Mouse (Mus musculus): ENCODE measurements around the gene Gm45521.

DNA sequence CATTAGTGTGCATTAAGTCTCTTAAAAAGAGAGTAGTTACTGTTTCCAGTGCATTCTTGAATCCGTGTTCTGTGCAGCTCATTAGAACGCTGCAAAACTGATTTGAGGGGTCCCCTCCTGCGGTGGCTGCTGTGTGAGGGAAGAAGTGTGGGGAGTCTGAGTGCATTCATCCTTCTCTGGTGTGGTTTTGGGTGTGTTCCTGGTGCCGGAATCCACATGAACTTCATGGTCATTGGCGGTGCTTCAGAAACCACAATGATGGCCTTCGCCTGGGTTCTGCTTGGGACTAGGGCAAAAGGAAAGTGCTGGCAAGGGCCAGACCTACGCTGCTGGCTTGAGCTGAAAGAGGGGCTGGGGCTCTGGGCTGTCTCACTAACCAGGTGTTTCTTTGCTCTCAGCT, 22.9 kb upstream of the Gm45521 start:
- TF ChIP-seq CTCF (IDR thresholded peaks at IDR 0.05; ENCODE audit: low read depth, low read length) = no peak
- no peak for TF ChIP-seq TAL1 (conservative IDR thresholded peaks at IDR 0.05; ENCODE audit: low read depth, low read length)
- no peak for TF ChIP-seq POLR2AphosphoS5 (IDR thresholded peaks at IDR 0.05; ENCODE audit: insufficient replicate concordance, low read depth, low read length)

All from G1E (cell line).